Mouse (Mus musculus) hematopoietic stem cell, adult 5-6 weeks (primary cell): Measurements from ENCODE around the gene Dpf3. TPM values are rescaled to one million over a fixed set of nuclear protein-coding genes. Genes with fewer than 3 reads are reported as not detected.

Source experiments
- ATAC-seq, 2 experiments: fragments of 125-278 bp in 1 of 2; replicated peaks in 1 of 2; 2 replicates each; pipeline ENCODE4 v1.8.0; 2016 to 2017; ENCODE audit warnings: inconsistent platforms in 2 of 2, mild to moderate bottlenecking in 2 of 2, moderate number of reproducible peaks in 2 of 2, low read depth in 1 of 2, moderate TSS enrichment in 1 of 2; ENCODE audit not compliant: low FRiP score in 2 of 2, poor library complexity in 2 of 2, severe bottlenecking in 2 of 2, insufficient read depth in 1 of 2, low TSS enrichment in 1 of 2
- total RNA-seq: library from RNA; stranded (forward); fragments of 172-1452, 232-1000 nt; gene quantifications from 2 replicates; pipeline ENCODE4 v1.2.3, GENCODE M21; 2017

The Dpf3 gene
- total RNA-seq, 1 experiment from 2014 or later: 3.9 TPM

GRCm38 (mm10) chr12:83231258-83231657 lies 256.3 kb downstream of the Dpf3 start:
- ATAC-seq: no peak

DNA sequence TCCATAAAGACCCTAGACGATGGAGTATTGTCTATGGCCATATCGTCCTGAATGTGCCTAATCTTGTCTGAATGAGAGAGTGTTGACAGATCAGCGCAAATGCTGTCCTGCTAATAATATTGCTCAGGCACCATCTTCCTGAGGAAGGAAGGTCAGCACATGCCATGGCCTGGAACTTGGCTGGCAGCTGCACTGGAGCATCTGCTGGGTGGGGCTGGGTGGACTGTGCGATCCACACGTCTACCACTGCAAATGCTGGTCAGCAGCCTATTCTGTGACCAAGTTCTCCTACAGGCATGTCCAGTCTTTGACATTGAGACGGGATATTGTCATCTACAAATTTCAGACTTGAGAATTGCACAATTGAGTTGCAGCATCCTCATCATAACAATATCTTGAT lies 257.8 kb downstream of the Dpf3 start:
- no peak for ATAC-seq

DNA sequence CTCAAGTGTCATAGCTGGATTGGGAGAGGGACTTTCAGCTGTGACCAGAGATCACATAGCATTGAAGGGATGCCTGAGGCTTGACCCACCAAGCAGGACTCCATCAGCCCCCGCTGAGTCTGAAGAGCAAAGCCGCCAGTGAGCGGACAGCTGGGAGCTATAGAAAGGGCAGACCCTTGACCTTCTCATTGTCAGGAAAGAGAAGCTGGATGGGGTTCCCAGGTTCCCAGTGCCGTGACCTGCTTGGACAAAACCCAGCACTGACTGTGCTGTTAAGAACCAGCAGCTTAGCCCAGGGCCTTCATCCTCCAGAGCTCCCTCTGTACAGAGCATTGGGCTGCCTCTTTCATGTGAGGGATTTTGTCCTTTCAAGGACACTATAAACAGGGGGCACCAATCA lies 260.5 kb downstream of the Dpf3 start:
- ATAC-seq: no peak

GRCm38 (mm10) chr12:83220964-83221363 lies 266.6 kb downstream of the Dpf3 start:
- no peak for ATAC-seq

- ATAC-seq: no peak
Observed at GRCm38 (mm10) chr12:83213879-83214341, 273.6 kb downstream of the Dpf3 start.

DNA sequence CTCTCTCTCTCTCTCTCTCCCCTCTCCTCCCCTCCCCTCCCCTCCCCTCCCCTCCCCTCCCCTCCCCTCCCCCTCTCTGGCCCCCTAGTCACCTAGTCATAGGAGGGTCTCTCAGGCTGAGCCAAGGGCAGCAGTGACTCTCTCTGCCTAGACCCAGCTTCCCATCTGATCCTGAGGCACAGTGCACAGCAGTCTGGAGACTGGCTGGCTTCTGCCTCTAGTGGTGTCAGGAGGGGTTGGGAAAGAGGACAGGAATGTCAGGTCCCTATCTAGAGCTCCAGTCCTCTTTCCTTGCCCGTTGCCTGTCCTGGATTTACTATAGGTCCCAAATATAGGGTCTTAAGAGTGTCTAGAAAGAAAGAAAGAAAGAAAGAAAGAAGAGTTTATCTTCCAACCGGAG lies 275.5 kb downstream of the Dpf3 start:
- no peak for ATAC-seq

- ATAC-seq: no peak
Observed at GRCm38 (mm10) chr12:83211146-83211822, 276.2 kb downstream of the Dpf3 start.

DNA sequence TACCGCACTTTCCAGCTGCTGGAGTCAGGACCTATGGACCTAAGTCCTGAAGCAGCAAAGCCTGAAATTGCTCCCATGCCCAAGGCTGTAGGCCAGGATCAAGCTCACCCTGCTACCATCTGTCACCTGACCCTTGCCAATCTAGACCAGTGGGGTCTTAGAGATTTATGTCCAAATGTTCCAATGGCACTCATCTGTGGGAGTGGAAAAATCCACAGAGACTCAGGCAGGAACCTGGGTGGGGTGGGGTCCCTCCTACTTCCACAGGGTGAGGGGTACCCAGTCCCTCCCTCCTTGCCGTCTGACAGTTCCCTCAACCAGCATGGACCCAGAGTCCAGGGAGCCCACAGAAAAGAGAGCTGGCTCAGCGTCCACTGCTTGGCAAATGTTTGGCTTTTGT lies 276.8 kb downstream of the Dpf3 start:
- ATAC-seq: no peak

DNA sequence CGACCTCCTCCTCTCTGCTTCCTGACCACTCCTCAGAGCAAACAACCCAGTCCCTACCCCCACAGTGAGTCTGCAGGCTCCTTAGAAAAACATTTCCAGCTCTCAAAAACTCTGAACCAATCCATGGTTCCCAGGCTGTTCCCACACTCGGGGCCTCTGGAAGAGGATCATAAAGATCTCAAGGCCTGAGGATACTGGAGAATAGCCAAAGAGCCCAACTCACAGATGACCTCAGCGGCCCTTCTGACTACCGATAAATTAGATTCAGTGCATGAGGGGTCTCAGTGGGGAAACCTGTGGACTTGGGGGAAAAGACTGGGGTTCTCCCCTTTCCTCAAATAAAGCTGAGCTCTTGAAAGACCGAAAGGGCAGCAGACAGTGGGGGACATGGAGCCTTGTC lies 277.2 kb downstream of the Dpf3 start:
- ATAC-seq: no peak

DNA sequence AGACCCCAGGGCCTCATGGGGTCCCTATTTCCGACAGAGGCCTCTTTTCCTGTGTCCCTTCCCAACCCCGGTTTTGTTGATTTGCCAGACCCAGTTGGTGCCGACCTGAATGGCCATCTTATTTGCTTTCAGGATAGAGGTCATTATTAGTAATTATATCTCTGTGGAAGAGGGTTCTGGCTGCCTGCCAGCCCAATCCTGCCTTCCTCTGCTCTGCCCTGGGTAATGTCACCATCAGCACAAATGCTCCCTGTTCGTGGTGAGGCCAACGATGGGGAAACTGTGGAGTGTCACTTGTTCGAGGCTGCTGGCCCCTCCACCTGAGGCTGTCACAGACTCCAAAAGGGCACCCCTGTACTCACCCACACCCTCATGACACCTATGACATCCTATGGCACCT lies 278.1 kb downstream of the Dpf3 start:
- ATAC-seq: no peak

- no peak for ATAC-seq
Observed at GRCm38 (mm10) chr12:83208841-83209240, 278.7 kb downstream of the Dpf3 start.

DNA sequence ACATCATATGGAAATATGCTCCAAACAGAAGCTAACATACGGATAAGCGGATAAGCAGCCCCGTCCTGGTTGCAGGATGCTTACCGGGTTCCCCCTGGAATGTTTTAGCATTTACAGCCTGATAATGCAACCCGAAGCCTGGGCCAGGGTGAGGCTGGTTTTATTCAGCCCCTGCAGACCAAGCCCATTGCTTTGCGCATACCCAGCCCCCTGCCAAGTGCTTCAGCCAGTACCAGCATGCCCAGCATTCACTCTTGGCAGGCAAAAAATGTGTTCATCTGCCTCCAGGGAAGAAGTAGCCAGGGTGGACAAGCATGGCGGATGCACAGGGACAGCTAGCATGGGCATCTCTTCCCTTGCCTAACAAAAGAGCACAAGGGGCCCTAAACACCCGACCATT lies 279.5 kb downstream of the Dpf3 start:
- ATAC-seq: no peak

DNA sequence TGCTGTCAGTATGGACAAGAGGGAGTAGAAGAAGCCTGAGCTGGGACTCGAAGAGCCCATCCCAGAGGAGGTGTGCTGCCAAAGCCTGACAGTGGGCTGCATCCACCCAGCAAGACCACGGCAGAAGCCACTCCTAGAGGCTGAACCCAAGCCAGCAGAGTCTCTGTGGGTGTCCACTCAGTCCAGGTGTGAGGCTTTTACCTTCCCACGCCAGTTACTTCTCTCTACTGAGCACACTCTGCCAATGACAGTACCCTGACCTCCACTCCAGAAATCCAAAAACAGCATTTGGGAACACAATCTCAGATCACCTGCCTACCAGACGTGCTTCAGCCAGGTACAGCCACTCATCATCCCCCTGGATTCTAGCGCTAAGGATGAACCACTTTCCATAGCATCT lies 280.0 kb downstream of the Dpf3 start:
- ATAC-seq: no peak

DNA sequence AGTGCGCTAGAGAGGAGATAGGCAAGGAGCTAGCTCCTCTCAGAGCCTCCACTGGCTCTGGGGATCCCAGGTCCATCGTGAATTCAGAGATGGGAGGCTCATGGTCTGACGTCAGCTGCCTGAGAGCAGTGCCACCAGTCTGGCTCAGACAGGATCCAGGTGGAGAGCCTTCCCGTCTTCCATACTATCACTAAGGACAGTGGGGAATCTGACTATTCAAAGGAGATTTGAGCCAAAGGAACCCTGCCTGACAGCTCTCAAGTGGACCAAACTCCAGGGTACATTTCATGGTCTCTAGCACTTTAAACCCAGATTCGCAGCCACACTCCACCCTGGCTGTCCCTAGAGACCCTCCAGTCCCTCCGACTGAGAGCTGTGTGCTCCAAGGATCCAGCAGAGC lies 280.6 kb downstream of the Dpf3 start:
- ATAC-seq: no peak

DNA sequence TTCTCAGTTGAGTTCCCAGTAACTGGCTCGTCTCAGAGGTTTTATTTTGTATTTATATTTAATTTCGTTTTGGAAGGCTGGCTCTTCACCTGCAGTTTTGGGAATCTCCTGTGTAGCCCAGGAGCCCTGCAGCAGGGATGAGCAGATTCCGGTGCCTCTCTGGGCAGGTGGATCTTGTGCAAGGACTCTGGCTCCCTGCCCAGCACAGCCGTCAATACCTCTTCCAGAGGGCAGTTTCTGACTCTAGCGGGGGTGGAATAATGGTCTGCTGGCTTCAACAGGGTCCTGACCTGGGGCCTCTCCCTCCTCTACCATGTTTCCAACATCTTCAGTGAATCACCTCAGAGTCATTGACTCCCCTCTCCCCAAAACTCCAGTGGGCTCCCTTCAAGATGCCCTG lies 283.2 kb downstream of the Dpf3 start:
- ATAC-seq: no peak

- ATAC-seq: no peak
Observed at GRCm38 (mm10) chr12:83201674-83202073, 285.8 kb downstream of the Dpf3 start.

- ATAC-seq: no peak
Observed at GRCm38 (mm10) chr12:83180561-83180960, 307.0 kb downstream of the Dpf3 start.

GRCm38 (mm10) chr12:83179860-83180259 lies 307.7 kb downstream of the Dpf3 start:
- ATAC-seq: no peak

- ATAC-seq: no peak
Observed at GRCm38 (mm10) chr12:83178770-83179169, 308.7 kb downstream of the Dpf3 start.
